Mouse (Mus musculus) hematopoietic stem cell, adult 5-6 weeks (primary cell): Measurements from ENCODE around the gene Gjd3. TPM values are rescaled to one million over a fixed set of nuclear protein-coding genes. Genes with fewer than 3 reads are reported as not detected.
"Not testable (repeated sequence)": the region's sequence is repeated elsewhere in the genome, so short reads cannot be mapped to it uniquely, and the experiment has no call there.

ENCODE experiments used
- ATAC-seq, 2 experiments: fragments of 125-278 bp in 1 of 2; replicated peaks in 1 of 2; 2 replicates each; pipeline ENCODE4 v1.8.0; 2016 to 2017; ENCODE audit warnings: inconsistent platforms in 2 of 2, mild to moderate bottlenecking in 2 of 2, moderate number of reproducible peaks in 2 of 2, low read depth in 1 of 2, moderate TSS enrichment in 1 of 2; ENCODE audit not compliant: low FRiP score in 2 of 2, poor library complexity in 2 of 2, severe bottlenecking in 2 of 2, insufficient read depth in 1 of 2, low TSS enrichment in 1 of 2
- total RNA-seq: library from RNA; stranded (forward); fragments of 172-1452, 232-1000 nt; gene quantifications from 2 replicates; pipeline ENCODE4 v1.2.3, GENCODE M21; 2017

The Gjd3 gene
- total RNA-seq, 1 experiment from 2014 or later = not detected

GRCm38 (mm10) chr11:98940776-98941175 lies 42.0 kb downstream of the Gjd3 start:
- no peak for ATAC-seq

DNA sequence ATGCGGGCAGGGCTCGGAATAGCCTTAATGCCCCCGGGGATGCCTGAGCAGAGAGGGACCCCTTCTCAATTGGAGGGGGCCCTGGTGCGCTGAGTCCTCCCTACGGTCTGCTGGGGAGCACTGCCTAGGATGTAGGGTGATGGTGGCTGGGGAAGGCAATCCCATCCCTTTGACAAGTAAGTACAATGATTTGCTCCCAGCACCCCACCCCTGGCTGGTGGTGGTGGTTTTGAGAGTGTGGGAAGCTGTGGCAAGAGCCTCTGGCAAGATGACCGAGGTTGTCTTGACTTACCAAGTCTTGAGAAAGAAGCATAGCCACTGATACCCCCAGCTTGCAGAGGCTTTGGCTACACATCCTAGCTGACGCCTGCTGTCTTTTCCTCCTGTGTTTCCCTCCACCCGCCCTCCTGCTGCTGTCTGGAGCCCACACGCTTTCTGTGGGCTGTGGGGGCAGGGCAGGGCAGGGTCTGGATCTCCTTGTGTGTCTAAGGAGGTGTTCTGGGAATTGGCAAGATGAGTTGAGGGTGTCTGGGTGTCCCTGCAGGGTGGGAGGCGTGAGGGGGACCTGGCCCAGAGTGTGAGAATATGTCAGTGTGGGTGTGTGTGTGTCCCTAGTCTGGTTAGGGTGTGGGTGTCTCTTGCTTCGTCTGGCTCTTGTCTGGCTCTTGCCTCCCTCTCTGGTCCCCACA lies 42.7 kb downstream of the Gjd3 start:
- ATAC-seq = no peak

- ATAC-seq = no peak
These were observed 43.5 kb downstream of the Gjd3 start for GRCm38 (mm10) chr11:98939084-98939952.

GRCm38 (mm10) chr11:98938701-98939083 lies 44.1 kb downstream of the Gjd3 start:
- ATAC-seq = no peak

DNA sequence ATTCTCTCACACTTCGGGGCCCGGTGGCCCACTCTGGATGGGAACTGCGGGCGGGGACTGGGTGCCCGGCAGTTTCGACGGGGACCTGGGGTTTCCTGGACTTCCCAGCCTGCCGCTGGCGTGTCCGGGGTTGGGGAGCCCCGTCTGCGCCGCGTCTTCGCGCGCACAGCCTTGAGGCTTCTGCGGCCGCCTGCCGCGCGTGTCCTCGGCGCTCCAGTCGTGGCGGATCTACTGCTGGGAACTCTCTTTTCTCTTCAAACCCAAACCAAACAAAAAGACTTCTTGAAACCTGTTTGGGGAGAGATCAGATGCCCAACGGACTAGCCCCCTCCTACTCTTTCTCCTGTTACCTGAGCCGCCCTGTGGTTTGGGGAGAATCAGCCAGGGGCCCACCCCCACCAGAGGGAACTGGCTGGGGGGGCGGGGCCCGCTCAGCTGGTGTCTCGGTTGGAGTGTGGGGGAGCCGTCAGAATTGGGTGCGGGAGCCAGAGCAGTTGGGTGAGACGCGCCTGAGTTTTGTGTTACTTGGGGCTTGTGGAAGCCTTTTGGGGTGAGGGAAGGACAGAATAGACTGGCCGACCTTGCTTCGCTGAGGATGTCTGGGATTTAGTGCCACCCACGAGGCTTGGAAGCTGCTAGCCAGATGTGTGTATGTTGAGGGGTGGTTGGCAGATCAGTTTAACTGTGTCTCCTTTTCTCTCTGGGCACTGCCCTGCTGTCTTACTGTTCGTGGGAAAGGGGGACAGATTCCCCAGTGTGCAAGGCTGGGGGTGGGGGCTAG lies 44.7 kb downstream of the Gjd3 start:
- no peak for ATAC-seq

DNA sequence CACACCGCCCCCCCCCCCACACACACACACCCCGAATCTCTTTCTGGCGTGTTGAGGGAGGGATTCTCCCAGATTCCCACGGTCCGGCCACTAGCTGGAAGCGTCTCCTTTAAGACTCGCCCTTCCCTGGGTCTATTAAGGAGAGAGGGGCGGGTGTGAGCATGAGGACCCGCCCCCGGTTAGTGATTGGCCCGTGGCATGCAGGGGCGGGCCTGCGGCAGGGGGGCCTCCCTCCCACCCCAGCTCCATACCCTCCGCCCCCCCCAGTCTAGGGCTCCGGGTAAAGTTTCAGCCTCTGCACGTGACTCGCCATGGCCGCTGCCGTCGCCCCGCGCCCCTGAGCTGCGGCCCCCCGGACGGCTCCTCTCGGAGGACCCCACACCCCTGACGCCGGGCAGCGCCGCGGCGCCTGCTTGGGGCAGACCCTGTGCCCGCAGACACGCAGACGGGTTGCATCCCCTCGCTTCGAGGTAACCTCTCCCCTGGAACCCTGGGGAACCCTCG lies 45.4 kb downstream of the Gjd3 start:
- ATAC-seq = peak; percentile 37 to 53

- no peak for ATAC-seq
These were observed 46.0 kb downstream of the Gjd3 start for GRCm38 (mm10) chr11:98936606-98937409.

GRCm38 (mm10) chr11:98936170-98936569 lies 46.6 kb downstream of the Gjd3 start:
- no peak for ATAC-seq

DNA sequence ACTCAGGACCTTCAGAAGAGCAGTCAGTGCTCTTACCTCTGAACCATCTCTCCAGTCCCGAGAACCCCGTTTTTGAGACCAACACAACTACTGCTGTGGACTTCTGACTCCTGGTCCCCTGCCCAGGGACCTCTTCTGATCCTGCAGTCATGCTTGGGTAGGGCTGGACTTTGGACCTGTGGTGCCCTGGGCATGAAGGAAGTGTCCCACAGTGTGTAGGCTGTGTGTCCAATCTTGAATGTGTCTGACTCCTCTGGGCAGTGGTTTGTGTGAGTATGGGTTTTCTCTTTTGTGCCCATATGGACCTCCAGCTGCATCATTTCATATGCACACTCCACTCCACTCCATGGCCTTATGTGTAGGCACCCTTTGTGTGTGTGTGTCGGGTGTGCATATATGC lies 47.7 kb downstream of the Gjd3 start:
- ATAC-seq = no peak

DNA sequence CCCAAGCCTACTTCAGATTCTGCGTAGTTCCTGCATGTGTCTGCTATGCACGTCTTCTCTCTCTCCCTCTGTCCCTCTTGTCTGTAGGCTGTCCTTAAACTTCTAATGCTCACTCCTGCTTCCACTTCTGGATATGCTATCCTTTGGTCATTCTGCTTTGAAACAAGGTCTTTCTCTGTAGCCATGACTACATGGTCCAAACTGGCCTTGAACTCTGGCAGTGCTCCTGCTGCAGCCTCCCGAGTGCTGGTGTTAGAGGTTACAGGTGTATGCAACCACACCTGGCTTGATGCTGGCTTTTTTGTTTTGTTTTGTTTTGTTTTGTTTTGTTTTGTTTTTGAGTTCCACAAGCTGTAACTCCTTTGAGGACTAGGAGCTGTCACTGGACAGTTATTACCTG lies 48.4 kb downstream of the Gjd3 start:
- no peak for ATAC-seq

DNA sequence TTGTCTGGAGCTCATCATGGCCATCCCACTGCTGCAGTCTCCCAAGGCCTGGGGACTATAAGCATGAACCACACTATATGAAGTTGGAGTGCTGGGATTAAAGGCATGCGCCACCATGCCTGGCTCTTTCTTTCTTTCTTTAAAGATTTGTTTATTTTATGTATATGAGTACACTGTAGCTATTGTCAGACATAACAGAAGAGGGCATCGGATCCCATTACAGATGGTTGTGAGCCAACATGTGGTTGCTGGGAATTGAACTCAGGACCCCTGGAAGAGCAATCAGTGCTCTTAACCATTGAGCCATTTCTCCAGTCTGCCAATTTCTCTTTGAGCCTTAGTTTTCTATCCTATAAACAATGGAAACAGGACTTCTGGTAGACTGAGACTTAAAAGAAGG lies 49.0 kb downstream of the Gjd3 start:
- not testable (repeated sequence) for ATAC-seq

DNA sequence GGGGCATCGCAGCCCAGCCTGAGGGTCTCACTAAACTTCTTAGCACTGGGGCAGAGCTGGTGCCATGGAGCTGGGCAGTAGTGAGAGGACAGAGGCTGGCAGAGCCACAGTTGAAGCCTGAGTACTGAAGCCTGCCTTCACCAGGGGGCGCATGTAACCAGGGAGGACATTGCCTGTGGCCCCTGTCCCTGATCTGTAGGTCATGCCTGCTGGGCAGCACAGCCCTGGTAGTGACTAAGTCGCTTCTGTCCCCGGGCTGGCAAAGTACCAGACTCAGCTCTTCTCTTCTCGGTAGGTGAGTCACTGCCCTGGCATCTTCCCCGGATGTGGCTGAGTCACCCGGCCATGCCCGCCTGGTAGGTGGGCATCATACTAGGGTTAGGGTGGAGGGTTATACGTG lies 49.7 kb downstream of the Gjd3 start:
- peak in 1 of 2 experiments; percentile 29; a peak in 1 of 4 replicates for ATAC-seq

DNA sequence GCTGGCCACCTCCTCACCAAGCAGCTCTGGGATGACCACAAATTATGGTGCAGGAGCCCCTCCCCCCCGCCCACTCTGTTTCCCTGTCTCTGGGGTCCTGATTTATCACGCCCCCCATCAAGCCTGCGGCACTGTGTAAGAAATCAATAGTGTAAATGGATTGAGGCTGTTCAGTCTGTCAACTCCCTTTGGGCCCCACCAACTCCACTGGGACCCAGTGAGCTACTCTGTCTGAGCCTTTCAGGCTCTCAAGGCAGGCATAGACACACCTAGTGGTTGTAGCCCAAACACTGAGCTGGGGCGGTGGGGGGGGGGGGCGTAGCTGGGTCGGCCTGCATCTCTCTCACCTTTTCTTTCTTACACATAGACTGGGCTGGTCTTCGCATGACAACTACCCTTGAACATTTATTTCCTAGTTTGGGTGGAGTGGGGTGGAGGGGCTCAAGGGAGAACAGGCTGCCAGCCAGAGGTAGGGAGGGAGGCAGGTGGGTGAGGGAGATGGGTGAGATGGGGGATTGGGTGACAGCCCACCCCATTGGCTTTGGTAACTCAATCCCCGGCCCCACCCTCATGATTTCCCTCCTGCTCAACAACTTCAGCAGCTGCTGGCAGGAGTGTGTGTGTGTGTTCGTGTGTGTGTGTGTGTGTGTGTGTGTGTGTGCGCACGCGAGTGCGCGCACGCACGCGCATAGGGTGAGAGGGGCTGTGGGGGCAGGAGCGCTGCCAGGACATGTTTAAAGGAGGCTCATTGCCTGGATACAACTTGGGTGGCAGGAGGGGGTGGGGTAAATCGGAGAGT lies 50.3 kb downstream of the Gjd3 start:
- ATAC-seq = no peak
